Mouse (Mus musculus): ENCODE results near the gene Twist1. TPM values are rescaled to one million over a fixed set of nuclear protein-coding genes. Genes with fewer than 3 reads are reported as not detected.

The Twist1 gene
- not detected for total RNA-seq (2023)

DNA sequence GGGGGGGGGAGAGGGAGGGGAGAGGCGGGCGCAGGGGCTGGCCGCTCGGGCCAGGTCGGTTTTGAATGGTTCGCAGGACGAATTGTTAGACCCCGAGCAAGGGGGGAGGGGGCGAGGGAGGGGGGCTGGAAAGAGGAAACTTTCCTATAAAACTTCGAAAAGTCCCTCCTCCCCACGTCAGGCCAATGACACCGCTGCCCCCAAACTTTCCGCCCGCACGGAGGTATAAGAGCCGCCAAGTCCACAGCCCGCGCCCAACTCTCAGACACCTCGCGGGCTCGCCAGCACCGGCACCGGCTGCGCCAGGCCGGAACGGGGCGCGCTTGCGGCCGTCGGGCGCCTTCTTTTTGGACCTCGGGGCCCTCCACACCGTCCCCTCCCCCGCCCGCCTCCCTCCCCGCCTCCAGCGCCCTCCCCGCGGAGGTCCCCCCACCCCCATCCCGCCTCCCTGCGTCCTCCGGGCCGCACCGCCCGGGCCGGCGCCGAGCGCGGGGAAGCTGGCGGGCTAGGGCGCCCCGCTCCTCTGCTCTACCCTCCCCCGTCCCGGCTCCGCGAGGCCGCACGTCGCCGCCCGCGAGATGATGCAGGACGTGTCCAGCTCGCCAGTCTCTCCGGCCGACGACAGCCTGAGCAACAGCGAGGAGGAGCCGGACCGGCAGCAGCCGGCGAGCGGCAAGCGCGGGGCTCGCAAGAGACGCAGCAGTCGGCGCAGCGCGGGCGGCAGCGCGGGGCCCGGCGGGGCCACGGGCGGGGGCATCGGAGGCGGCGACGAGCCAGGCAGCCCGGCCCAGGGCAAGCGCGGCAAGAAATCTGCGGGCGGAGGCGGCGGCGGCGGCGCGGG is at the start of gene Twist1:
Gene Twist1 (plus strand): TSS at position 272 of the 841 bp plus-strand sequence.

DNA sequence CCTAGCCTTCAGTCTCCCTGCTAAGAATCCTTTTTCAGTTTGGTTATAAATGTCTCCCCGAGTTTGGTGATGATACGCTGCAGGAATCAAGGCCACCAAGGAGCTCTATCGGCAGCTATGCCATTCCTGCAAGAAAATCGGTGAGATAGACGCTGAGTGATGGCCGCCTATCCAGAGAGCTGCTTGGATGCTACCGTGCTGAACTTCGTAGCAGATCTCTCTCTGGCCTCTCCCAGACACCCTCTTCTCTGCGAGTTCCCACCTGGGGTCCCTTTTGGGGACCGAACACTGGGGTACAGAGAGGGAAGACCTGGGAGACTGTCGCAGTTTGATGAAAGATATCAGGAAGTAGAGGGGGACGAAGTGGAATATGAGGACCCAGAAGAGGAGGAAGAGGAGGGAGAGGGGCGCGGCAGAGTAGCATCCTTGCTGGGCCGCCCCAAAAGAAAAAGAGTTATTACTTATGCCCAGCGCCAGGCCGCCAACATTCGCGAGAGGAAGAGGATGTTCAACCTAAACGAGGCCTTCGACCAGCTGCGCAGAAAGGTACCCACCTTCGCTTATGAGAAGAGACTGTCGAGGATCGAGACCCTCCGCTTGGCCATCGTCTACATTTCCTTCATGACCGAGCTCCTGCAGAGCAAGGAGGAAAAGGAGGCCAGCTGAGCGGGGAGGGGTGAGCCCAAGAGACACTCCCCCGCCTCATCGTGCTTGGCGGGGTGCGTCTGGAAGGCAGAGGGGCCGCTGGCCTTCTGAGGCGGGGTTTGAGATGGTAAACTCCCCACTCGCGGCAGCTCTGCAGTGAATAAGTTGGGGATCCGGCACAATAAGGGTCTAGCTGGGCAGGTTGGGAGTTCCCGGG is 28.9 kb upstream of the Twist1 start, which contains the start of gene Ferd3l:
Gene Ferd3l (plus strand): TSS at position 95 of the 862 bp plus-strand sequence.

Other genes with a start within 250 kb of the Twist1 start
- not detected for gene Ferd3l, start 29.2 kb upstream of the Twist1 start, total RNA-seq (2023)

All from neutrophil, adult 83 days (primary cell).